ENCODE assay signal across 21 mouse cellular contexts in the genomic region with DNA sequence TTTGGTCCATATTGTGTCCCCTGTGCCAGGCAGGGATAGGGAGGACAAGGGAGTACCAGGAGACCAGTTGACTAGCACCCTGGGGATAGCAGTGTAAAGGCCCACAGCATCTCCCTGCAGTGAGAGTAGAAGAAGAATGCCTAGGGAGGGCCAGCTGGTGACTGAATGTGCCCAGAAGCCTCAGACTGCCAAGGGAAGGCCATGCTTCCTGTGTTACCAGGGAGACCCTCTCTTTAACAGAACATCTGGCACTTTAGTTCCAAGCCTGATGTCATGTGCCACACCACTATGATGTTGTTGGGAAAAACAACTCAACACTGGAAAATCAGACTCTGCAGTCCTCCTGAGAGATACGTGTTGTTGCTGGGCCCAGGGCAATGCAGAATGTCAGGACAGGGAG. TPM values are rescaled to one million over a fixed set of nuclear protein-coding genes. Genes with fewer than 3 reads are reported as not detected.
DNase-seq lines count a peak whose midpoint lies in the region; ATAC-seq and TF ChIP-seq lines count a peak whose summit lies in the region.
"Had no signal": no experiment of that assay in that cellular context is flagged by ENCODE, and none has a peak within 500 bp of the region (broad histone marks: within the 10 kb centered on the region; RNA-seq: fewer than 3 reads in every experiment).

No protein-coding gene starts in this region.

- no peaks in the 10 kb centered on the region for H3K36me3 ChIP-seq in forebrain, postnatal 0 days (ENCODE audit: insufficient read depth)
- H3K36me3 ChIP-seq in midbrain, postnatal 0 days (ENCODE audit: insufficient read depth, low read length): no peaks in the 10 kb centered on the region
- H3K36me3 ChIP-seq: embryonic facial prominence, embryonic 13.5 days; limb, embryonic 15.5 days had no signal

- no peak for TF ChIP-seq CTCF in layer of hippocampus, adult 2 months (conservative IDR thresholded peaks at IDR 0.05)
- TF ChIP-seq CTCF in cortical plate, adult 2 months (IDR thresholded peaks at IDR 0.05; ENCODE audit: extremely low read depth, insufficient read depth, low read length): no peak
- no peak for TF ChIP-seq CTCF in forebrain, postnatal 0 days (IDR thresholded peaks at IDR 0.05; ENCODE audit: low read depth)
- TF ChIP-seq CTCF in midbrain, postnatal 0 days (IDR thresholded peaks at IDR 0.05): no peak

- no peak overlapping the region for H3K4me2 ChIP-seq in forebrain, postnatal 0 days (ENCODE audit: low read depth)
- no peak overlapping the region for H3K4me2 ChIP-seq in midbrain, postnatal 0 days (ENCODE audit: low read depth, low read length, poor library complexity, severe bottlenecking)
- H3K4me2 ChIP-seq: embryonic facial prominence, embryonic 13.5 days; limb, embryonic 15.5 days had no signal

- peaks cover 6% of the 10 kb centered on the region for H3K4me1 ChIP-seq in cortical plate, adult 2 months (ENCODE audit: control insufficient read depth, insufficient read depth, low read length)
- peaks cover 16% of the 10 kb centered on the region for H3K4me1 ChIP-seq in forebrain, postnatal 0 days (ENCODE audit: insufficient read depth)
- peaks cover 15% of the 10 kb centered on the region; the same call in 1 of the 2 replicates for H3K4me1 ChIP-seq in midbrain, postnatal 0 days (ENCODE audit: insufficient read depth, low read length)

- no peaks in the 10 kb centered on the region for H3K9me3 ChIP-seq in forebrain, postnatal 0 days (ENCODE audit: low read length)
- H3K9me3 ChIP-seq in midbrain, postnatal 0 days (ENCODE audit: low read length): no peaks in the 10 kb centered on the region
- H3K9me3 ChIP-seq: embryonic facial prominence, embryonic 13.5 days; limb, embryonic 15.5 days had no signal

- no peak for TF ChIP-seq POLR2A in cortical plate, adult 2 months (IDR thresholded peaks at IDR 0.05; ENCODE audit: extremely low read depth, insufficient read depth, low read length)

- ATAC-seq in forebrain, postnatal 0 days: peak; percentile 75
- 0 out of 2 replicates have a peak, but pooled peaks have one; percentile 29 for ATAC-seq in midbrain, postnatal 0 days (ENCODE audit: low FRiP score)
- ATAC-seq: CD4-positive, CD25-positive, alpha-beta regulatory T cell, adult 4 months; liver, postnatal 0 days had no signal

- DNase-seq in layer of hippocampus, adult 2 months (ENCODE audit: low spot score in 2 of 2): no peak
- DNase-seq in layer of hippocampus, adult 9-10 months (ENCODE audit: low spot score): no peak
- peak; percentile 33 for DNase-seq in forebrain, postnatal 0 days
- DNase-seq in midbrain, postnatal 0 days (ENCODE audit: low spot score): peak; percentile 55
- DNase-seq in kidney, adult 8-10 months: no peak
- DNase-seq in lung, postnatal 14 days: no peak
- DNase-seq: cerebellum, adult 11 months; gastrocnemius, postnatal 10 days; kidney, adult 18-20 months; liver, postnatal 0 days; lung, postnatal 4 days; right cerebral cortex, adult 18-20 months; thymus, postnatal 14 days had no signal

- H3K27me3 ChIP-seq in forebrain, postnatal 0 days (ENCODE audit: insufficient read depth, low read length): no peaks in the 10 kb centered on the region
- H3K27me3 ChIP-seq in midbrain, postnatal 0 days (ENCODE audit: insufficient read depth, low read length): no peaks in the 10 kb centered on the region
- H3K27me3 ChIP-seq: embryonic facial prominence, embryonic 13.5 days; limb, embryonic 15.5 days had no signal

- H3K27ac ChIP-seq in layer of hippocampus, adult 2 months: peak overlapping the region; percentile 69
- peak overlapping the region; percentile 43; the same call in 1 of the 2 replicates for H3K27ac ChIP-seq in cortical plate, adult 2 months (ENCODE audit: insufficient read depth, low read length)
- H3K27ac ChIP-seq in forebrain, postnatal 0 days (ENCODE audit: low read depth, low read length): peak overlapping the region; percentile 54; the same call in 1 of the 2 replicates
- H3K27ac ChIP-seq in midbrain, postnatal 0 days (ENCODE audit: low read depth, low read length): no peak overlapping the region
- H3K27ac ChIP-seq: embryonic facial prominence, embryonic 13.5 days; limb, embryonic 15.5 days had no signal

- H3K9ac ChIP-seq in forebrain, postnatal 0 days: no peak overlapping the region
- no peak overlapping the region for H3K9ac ChIP-seq in midbrain, postnatal 0 days (replicated peaks; ENCODE audit: low read length, poor library complexity, severe bottlenecking)
- H3K9ac ChIP-seq: embryonic facial prominence, embryonic 13.5 days; limb, embryonic 15.5 days; liver, postnatal 0 days had no signal

- WGBS in forebrain, postnatal 0 days: 37% methylated on average over 1 of the region's 1 CpGs
- 39% methylated on average over 1 of the region's 1 CpGs for WGBS in midbrain, postnatal 0 days

- no peak overlapping the region for H3K4me3 ChIP-seq in layer of hippocampus, adult 2 months
- no peak overlapping the region for H3K4me3 ChIP-seq in cortical plate, adult 2 months (ENCODE audit: insufficient read depth, low read length)
- H3K4me3 ChIP-seq in forebrain, postnatal 0 days (ENCODE audit: low read depth, low read length): no peak overlapping the region
- H3K4me3 ChIP-seq in midbrain, postnatal 0 days (ENCODE audit: low read depth, low read length): no peak overlapping the region
- H3K4me3 ChIP-seq: embryonic facial prominence, embryonic 13.5 days; limb, embryonic 15.5 days had no signal

RNA-seq across cellular contexts. Expression of gene Arnt2, which starts 12.7 kb away (rescaled TPM):
- 100 to 1,000 TPM; 146 to 163 TPM for total RNA-seq in layer of hippocampus, adult 2 months (2021)
- 172 and 190 TPM in 2 replicates for polyA plus RNA-seq in cortical plate, adult 2 months (2012; rRNA removed)
- 113 and 138 TPM in 2 replicates for total RNA-seq in forebrain, postnatal 0 days (2014; rRNA removed)
- polyA plus RNA-seq in forebrain, postnatal 0 days (2015; fragmentation: Nextera tagmentation; extraction: Ambion mirVana): 50.3 and 61.9 TPM in 2 replicates
- 165 and 166 TPM in 2 replicates for total RNA-seq in midbrain, postnatal 0 days (2014; rRNA removed)
- 62.9 and 63.1 TPM in 2 replicates for polyA plus RNA-seq in midbrain, postnatal 0 days (2015; fragmentation: Nextera tagmentation; extraction: Ambion mirVana)
- total RNA-seq: hematopoietic stem cell, adult 5-6 weeks; MEL; monocyte, adult 5-6 weeks; neutrophil, adult 5-6 weeks had no signal
- polyA plus RNA-seq: liver, postnatal 0 days had no signal

Comparison
In these comparisons a context has a peak if more than half of its experiments do, and no peak if none do; other contexts are left out.
1. DNase-seq: peak in forebrain, postnatal 0 days (single experiment) and midbrain, postnatal 0 days (single experiment); none in layer of hippocampus, adult 2 months (0 of 2), layer of hippocampus, adult 9-10 months (single experiment), kidney, adult 8-10 months (0 of 2) and lung, postnatal 14 days (single experiment).